Mouse (Mus musculus): ENCODE measurements around the gene Pik3r6. TPM values are rescaled to one million over a fixed set of nuclear protein-coding genes. Genes with fewer than 3 reads are reported as not detected.

The Pik3r6 gene
- total and polyA plus RNA-seq, 3 experiments, result 0.42 to 1.5 TPM; not detected in 1

DNA sequence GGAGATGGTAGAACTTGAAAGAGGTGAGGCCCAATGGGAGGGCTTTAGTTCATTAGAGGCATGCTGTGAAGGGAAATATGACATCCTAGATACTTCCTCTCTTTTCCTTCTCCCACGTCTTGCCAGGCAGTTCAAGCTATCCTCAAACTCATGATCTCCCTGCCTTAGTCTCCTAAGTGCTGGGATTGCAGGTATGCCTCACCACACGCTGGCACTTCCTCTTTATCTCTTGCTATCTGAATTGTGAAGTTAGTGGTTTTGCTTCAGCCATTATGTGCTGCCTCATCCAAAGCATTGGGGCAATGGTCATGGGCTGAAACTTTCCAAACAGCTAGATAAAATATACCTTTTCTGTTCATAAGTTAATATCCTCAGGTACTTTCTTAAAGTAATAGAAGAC, 6.4 kb downstream of the Pik3r6 start:
- TF ChIP-seq GATA1 (IDR thresholded peaks at IDR 0.05; ENCODE audit: low read depth, low read length) (0 out of 2 replicates have a peak, but pooled peaks have one; percentile 16), CHD2 (IDR thresholded peaks at IDR 0.05; ENCODE audit: low read length) (no peak), POLR2A (IDR thresholded peaks at IDR 0.05; ENCODE audit: control insufficient read depth in 1 of 2, insufficient read depth in 1 of 2, low read depth in 1 of 2, low read length in 2 of 2, poor library complexity in 1 of 2) (no peak), CTCF (IDR thresholded peaks at IDR 0.05 in 2 of 3, conservative IDR thresholded peaks at IDR 0.05 in 1 of 3; ENCODE audit: control insufficient read depth in 1 of 3, insufficient read depth in 1 of 3, low read depth in 2 of 3, low read length in 3 of 3, poor library complexity in 1 of 3, severe bottlenecking in 1 of 3) (no peak)
- Histone ChIP-seq H3K27ac (ENCODE audit: control insufficient read depth, low read depth, low read length) (no peak overlapping the region), H3K9ac (ENCODE audit: control insufficient read depth, low read depth, low read length, poor library complexity, severe bottlenecking) (no peak overlapping the region), H3K9me3 (replicated peaks; ENCODE audit: insufficient read depth, low read length) (no peaks in the 10 kb centered on the region), H3K4me3 (ENCODE audit: control insufficient read depth in 1 of 2, insufficient read depth in 1 of 2, low read depth in 2 of 2, low read length in 2 of 2) (no peak overlapping the region), H3K27me3 (ENCODE audit: control insufficient read depth in 1 of 2, insufficient read depth in 2 of 2, low read length in 2 of 2) (peaks cover 0 to 3% of the 10 kb centered on the region in 2 experiments; a peak in 1 of 4 replicates), H3K4me1 (ENCODE audit: control insufficient read depth in 1 of 2, insufficient read depth in 2 of 2, low read length in 2 of 2) (peaks cover 0 to 8% of the 10 kb centered on the region in 2 experiments; a peak in 2 of 4 replicates), H3K36me3 (ENCODE audit: control insufficient read depth in 1 of 2, insufficient read depth in 2 of 2, low read length in 2 of 2) (peaks cover 0 to 6% of the 10 kb centered on the region in 2 experiments; a peak in 2 of 4 replicates), H3K79me2 (ENCODE audit: control insufficient read depth, insufficient read depth, low read length, poor library complexity) (no peaks in the 10 kb centered on the region)
- no peak for DNase-seq (ENCODE audit: low read depth, low spot score)

DNA sequence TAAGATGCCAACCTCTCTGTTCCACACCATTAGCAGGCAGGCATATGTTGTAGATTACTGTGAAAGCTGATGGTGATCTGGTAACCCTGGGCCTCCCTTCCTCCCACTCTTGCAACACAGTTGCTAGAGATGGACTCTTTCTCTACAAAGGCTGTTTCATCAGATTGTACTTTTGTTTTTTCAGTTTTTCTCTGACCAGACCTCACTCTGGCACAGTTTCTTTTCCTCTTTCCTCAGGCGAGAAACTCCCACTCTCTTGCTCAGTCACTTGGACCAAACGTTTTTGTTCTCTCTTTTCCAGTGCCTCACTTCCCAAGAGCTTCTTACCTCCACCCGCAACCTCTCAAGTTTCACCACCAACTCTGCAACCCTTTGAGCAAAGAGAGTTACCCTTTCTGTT, 11.2 kb downstream of the Pik3r6 start:
- H3K27ac ChIP-seq (ENCODE audit: control insufficient read depth, low read depth, low read length), result no peak overlapping the region

DNA sequence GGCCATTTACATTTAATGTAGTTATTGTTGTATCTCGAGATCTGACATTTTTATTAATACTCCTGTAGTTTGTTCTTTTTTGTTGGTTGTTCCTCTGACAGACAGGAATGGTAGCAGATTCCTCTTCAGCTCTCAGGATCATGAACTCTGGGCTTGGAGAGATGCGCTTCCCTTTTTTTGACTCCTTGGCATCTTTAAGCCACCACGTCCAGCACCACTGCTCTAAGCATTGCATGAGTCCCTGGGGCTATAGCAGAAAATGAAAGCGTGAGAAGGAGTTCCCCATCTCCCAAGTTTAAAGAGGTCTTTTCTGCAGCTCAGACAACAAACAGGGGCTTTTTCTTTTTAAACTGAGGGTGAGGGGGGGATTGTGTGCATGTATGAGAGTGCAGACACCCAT, 16.5 kb downstream of the Pik3r6 start:
- H3K9me3 ChIP-seq (replicated peaks; ENCODE audit: insufficient read depth, low read length), result no peaks in the 10 kb centered on the region
- H3K9ac ChIP-seq (ENCODE audit: control insufficient read depth, low read depth, low read length, poor library complexity, severe bottlenecking), result no peak overlapping the region
- H3K4me1 ChIP-seq (ENCODE audit: control insufficient read depth in 1 of 2, insufficient read depth in 2 of 2, low read length in 2 of 2), result peaks cover 5 to 27% of the 10 kb centered on the region in 2 experiments
- peaks cover 3 to 4% of the 10 kb centered on the region in 2 experiments; a peak in 2 of 4 replicates for H3K27me3 ChIP-seq (ENCODE audit: control insufficient read depth in 1 of 2, insufficient read depth in 2 of 2, low read length in 2 of 2)
- H3K27ac ChIP-seq (ENCODE audit: control insufficient read depth, low read depth, low read length), result no peak overlapping the region
- DNase-seq (ENCODE audit: low read depth, low spot score), result no peak
- TF ChIP-seq POLR2AphosphoS2 (IDR thresholded peaks at IDR 0.05; ENCODE audit: low read length) (no peak), MAZ (IDR thresholded peaks at IDR 0.05; ENCODE audit: low read depth, low read length) (no peak), NELFE (IDR thresholded peaks at IDR 0.05; ENCODE audit: low read depth, low read length) (no peak), GATA1 (IDR thresholded peaks at IDR 0.05; ENCODE audit: low read depth, low read length) (no peak), GABPA (IDR thresholded peaks at IDR 0.05; ENCODE audit: low read depth, low read length) (no peak), TAL1 (IDR thresholded peaks at IDR 0.05; ENCODE audit: low read length) (no peak)
- H3K36me3 ChIP-seq (ENCODE audit: control insufficient read depth in 1 of 2, insufficient read depth in 2 of 2, low read length in 2 of 2), result peaks cover 0 to 28% of the 10 kb centered on the region in 2 experiments; a peak in 2 of 4 replicates
- H3K79me2 ChIP-seq (ENCODE audit: control insufficient read depth, insufficient read depth, low read length, poor library complexity), result no peaks in the 10 kb centered on the region
- H3K4me3 ChIP-seq (ENCODE audit: control insufficient read depth in 1 of 2, insufficient read depth in 1 of 2, low read depth in 2 of 2, low read length in 2 of 2), result no peak overlapping the region

More for the DNA sequence above, 11.2 kb downstream of the Pik3r6 start:
- Histone ChIP-seq H3K4me1 (ENCODE audit: control insufficient read depth in 1 of 2, insufficient read depth in 2 of 2, low read length in 2 of 2) (peaks cover 0 to 7% of the 10 kb centered on the region in 2 experiments; a peak in 2 of 4 replicates), H3K9me3 (replicated peaks; ENCODE audit: insufficient read depth, low read length) (no peaks in the 10 kb centered on the region), H3K27me3 (ENCODE audit: control insufficient read depth in 1 of 2, insufficient read depth in 2 of 2, low read length in 2 of 2) (peaks cover 3 to 8% of the 10 kb centered on the region in 2 experiments; a peak in 2 of 4 replicates), H3K9ac (ENCODE audit: control insufficient read depth, low read depth, low read length, poor library complexity, severe bottlenecking) (no peak overlapping the region), H3K36me3 (ENCODE audit: control insufficient read depth in 1 of 2, insufficient read depth in 2 of 2, low read length in 2 of 2) (peaks cover 0 to 5% of the 10 kb centered on the region in 2 experiments; a peak in 2 of 4 replicates), H3K4me3 (ENCODE audit: control insufficient read depth in 1 of 2, insufficient read depth in 1 of 2, low read depth in 2 of 2, low read length in 2 of 2) (no peak overlapping the region), H3K79me2 (ENCODE audit: control insufficient read depth, insufficient read depth, low read length, poor library complexity) (no peaks in the 10 kb centered on the region)
- TF ChIP-seq MEF2A (IDR thresholded peaks at IDR 0.05; ENCODE audit: extremely low read depth, insufficient replicate concordance, low read depth, low read length, poor library complexity, severe bottlenecking), result no peak
- TF ChIP-seq CHD1 (IDR thresholded peaks at IDR 0.05; ENCODE audit: low read depth, low read length), result no peak
- no peak for DNase-seq (ENCODE audit: low read depth, low spot score)
